Mouse (Mus musculus): Measurements from ENCODE around the gene Lsm7.

GRCm38 (mm10) chr10:80839848-80840247, 15.2 kb downstream of the Lsm7 start:
- TF ChIP-seq CTCF (IDR thresholded peaks at IDR 0.05) = no peak
- no peak for TF ChIP-seq EP300 (IDR thresholded peaks at IDR 0.05)
